Mouse (Mus musculus): ENCODE results near the gene Gramd1b. TPM values are rescaled to one million over a fixed set of nuclear protein-coding genes. Genes with fewer than 3 reads are reported as not detected.

The Gramd1b gene
- polyA plus RNA-seq, 1 experiment from 2014 or later: 4.2 TPM

DNA sequence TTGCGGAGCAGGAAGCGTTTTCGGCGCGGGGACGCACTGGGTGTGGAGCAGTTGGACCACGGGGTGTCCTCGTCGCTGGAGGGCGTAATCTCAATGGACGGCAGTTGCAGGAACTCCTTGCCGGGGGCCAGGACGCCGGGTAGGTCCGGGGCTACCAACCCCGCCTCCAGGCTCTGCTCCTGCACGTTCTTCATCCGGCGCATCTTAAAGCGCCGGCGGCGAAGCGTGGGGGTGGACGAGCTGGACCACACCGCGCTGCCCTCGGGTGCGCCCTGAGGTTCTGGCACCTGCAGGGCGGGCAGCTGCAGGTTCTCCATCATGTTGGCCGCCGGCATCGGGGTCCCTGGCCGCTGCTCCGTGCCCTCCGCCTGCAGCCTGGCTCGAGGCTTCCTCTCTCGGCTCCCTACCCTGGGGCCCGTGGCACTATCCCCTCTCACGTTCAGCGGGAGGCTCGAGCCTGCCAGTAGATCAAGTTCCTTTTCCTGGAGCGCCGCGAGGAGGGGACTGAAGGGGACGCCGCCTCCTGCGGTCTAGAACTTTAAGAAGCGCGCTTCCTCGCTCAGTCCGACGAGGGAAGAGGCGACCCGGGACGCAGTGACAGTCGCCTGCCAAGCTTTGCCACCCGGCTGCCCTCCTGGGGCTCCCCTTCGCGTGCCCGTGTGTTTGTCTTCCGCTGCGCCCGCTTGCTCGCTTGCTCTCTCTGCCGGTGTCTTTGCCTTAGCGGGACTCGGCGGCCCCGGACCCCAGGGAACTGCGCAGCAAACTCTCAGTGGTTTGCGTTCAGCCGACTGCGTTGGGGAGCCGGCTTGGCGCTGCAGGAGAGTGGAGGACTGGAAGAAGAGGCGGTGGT is 75.6 kb downstream of the Gramd1b start:
- peak overlapping the region; percentile 77 for H3K9ac ChIP-seq (ENCODE audit: low read length)
- WGBS: under 1% methylated on average over 77 of the region's 77 CpGs
- no peaks in the 10 kb centered on the region for H3K27me3 ChIP-seq (ENCODE audit: control insufficient read depth, insufficient read depth, low read depth, low read length)
- ATAC-seq (ENCODE audit: low read depth): peak; percentile 61
- no peaks in the 10 kb centered on the region for H3K36me3 ChIP-seq (ENCODE audit: control insufficient read depth, insufficient read depth, low read length)
- peak overlapping the region; percentile 91 for H3K27ac ChIP-seq (ENCODE audit: low read length)
- peak overlapping the region; percentile 69 for H3K4me3 ChIP-seq (ENCODE audit: low read length)
- H3K9me3 ChIP-seq (ENCODE audit: control insufficient read depth, low read length): no peaks in the 10 kb centered on the region
- peaks cover 19% of the 10 kb centered on the region for H3K4me1 ChIP-seq (replicated peaks; ENCODE audit: control insufficient read depth, insufficient read depth, low read length)
- peak overlapping the region; percentile 97 for H3K4me2 ChIP-seq (ENCODE audit: low read depth, low read length)

GRCm38 (mm10) chr9:40455020-40455335 is 76.2 kb downstream of the Gramd1b start:
- H3K27ac ChIP-seq (ENCODE audit: low read length): peak overlapping the region; percentile 91
- WGBS: 1% methylated on average over 8 of the region's 8 CpGs
- peak; percentile 16 for ATAC-seq (ENCODE audit: low read depth)

DNA sequence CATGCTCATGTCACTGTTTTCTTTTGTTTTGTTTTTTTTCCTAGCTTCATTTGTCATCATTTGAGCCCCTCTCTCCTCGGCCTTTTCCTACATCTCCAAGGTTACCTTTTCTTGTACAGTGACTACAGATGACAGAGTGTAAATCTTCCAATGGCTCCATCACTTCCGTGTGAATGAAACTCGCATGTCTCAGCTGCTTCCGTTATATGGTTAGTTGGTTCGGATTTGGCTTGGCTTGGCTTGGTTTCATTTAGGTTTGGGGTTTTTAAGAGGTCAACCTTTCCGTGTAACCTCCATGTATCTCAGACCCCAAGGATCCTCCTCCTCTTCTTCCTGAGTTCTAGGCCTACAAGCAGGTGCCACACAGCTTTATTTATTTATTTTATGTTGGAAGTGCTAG is 77.3 kb downstream of the Gramd1b start:
- no peak overlapping the region for H3K27ac ChIP-seq (ENCODE audit: low read length)
- no peak overlapping the region for H3K4me2 ChIP-seq (ENCODE audit: low read depth, low read length)
- ATAC-seq (ENCODE audit: low read depth): no peak
- H3K9ac ChIP-seq (ENCODE audit: low read length): no peak overlapping the region
- peaks cover 14% of the 10 kb centered on the region for H3K4me1 ChIP-seq (replicated peaks; ENCODE audit: control insufficient read depth, insufficient read depth, low read length)
- no peaks in the 10 kb centered on the region for H3K27me3 ChIP-seq (ENCODE audit: control insufficient read depth, insufficient read depth, low read depth, low read length)
- 87% methylated on average over 6 of the region's 6 CpGs for WGBS
- no peak overlapping the region; the same call in 1 of the 2 replicates for H3K4me3 ChIP-seq (ENCODE audit: low read length)
- no peaks in the 10 kb centered on the region for H3K9me3 ChIP-seq (ENCODE audit: control insufficient read depth, low read length)
- H3K36me3 ChIP-seq (ENCODE audit: control insufficient read depth, insufficient read depth, low read length): no peaks in the 10 kb centered on the region

More at GRCm38 (mm10) chr9:40455020-40455335, 76.2 kb downstream of the Gramd1b start:
- peaks cover 14% of the 10 kb centered on the region for H3K4me1 ChIP-seq (replicated peaks; ENCODE audit: control insufficient read depth, insufficient read depth, low read length)
- peak overlapping the region; percentile 77 for H3K9ac ChIP-seq (ENCODE audit: low read length)
- no peaks in the 10 kb centered on the region for H3K36me3 ChIP-seq (ENCODE audit: control insufficient read depth, insufficient read depth, low read length)
- H3K9me3 ChIP-seq (ENCODE audit: control insufficient read depth, low read length): no peaks in the 10 kb centered on the region
- no peaks in the 10 kb centered on the region for H3K27me3 ChIP-seq (ENCODE audit: control insufficient read depth, insufficient read depth, low read depth, low read length)
- peak overlapping the region; percentile 69 for H3K4me3 ChIP-seq (ENCODE audit: low read length)
- peak overlapping the region; percentile 97 for H3K4me2 ChIP-seq (ENCODE audit: low read depth, low read length)

- Histone ChIP-seq H3K27me3 (ENCODE audit: control insufficient read depth, insufficient read depth, low read depth, low read length) (no peaks in the 10 kb centered on the region), H3K4me2 (ENCODE audit: low read depth, low read length) (no peak overlapping the region), H3K36me3 (ENCODE audit: control insufficient read depth, insufficient read depth, low read length) (no peaks in the 10 kb centered on the region), H3K27ac (ENCODE audit: low read length) (no peak overlapping the region), H3K4me3 (ENCODE audit: low read length) (no peak overlapping the region), H3K9me3 (ENCODE audit: control insufficient read depth, low read length) (no peaks in the 10 kb centered on the region), H3K9ac (ENCODE audit: low read length) (no peak overlapping the region), H3K4me1 (replicated peaks; ENCODE audit: control insufficient read depth, insufficient read depth, low read length) (peaks cover 12% of the 10 kb centered on the region)
- 58% methylated on average over 5 of the region's 5 CpGs for WGBS
- no peak for ATAC-seq (ENCODE audit: low read depth)
These were observed 79.0 kb downstream of the Gramd1b start for GRCm38 (mm10) chr9:40452208-40452607.

DNA sequence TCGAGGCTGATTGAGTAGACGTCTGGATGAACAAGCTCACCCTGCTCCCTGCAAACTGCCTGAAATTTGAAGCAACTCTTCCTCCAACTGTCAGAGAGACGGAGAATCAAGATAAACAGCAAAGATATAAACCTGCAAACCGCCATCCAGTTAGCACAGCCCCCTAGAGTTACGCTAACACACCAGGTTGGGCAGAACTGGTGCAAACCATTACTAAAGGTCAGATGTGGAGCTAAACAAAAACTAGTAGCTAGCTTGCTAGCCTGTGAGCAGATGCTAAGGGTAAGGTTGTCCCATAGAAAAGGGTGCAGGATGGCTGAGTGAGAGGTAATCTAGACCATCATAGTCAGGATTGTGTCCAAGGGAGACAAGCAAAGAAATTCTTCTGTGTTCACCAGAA is 80.4 kb downstream of the Gramd1b start:
- Histone ChIP-seq H3K4me2 (ENCODE audit: low read depth, low read length) (no peak overlapping the region), H3K4me3 (ENCODE audit: low read length) (no peak overlapping the region), H3K4me1 (replicated peaks; ENCODE audit: control insufficient read depth, insufficient read depth, low read length) (peaks cover 4% of the 10 kb centered on the region; the same call in 1 of the 2 replicates), H3K27me3 (ENCODE audit: control insufficient read depth, insufficient read depth, low read depth, low read length) (no peaks in the 10 kb centered on the region), H3K36me3 (ENCODE audit: control insufficient read depth, insufficient read depth, low read length) (no peaks in the 10 kb centered on the region), H3K9me3 (ENCODE audit: control insufficient read depth, low read length) (no peaks in the 10 kb centered on the region), H3K9ac (ENCODE audit: low read length) (no peak overlapping the region), H3K27ac (ENCODE audit: low read length) (no peak overlapping the region)
- ATAC-seq (ENCODE audit: low read depth): no peak
- 49% methylated on average over 5 of the region's 5 CpGs for WGBS

- Histone ChIP-seq H3K4me3 (ENCODE audit: low read length) (no peak overlapping the region), H3K9me3 (ENCODE audit: control insufficient read depth, low read length) (no peaks in the 10 kb centered on the region), H3K4me2 (ENCODE audit: low read depth, low read length) (no peak overlapping the region), H3K27ac (ENCODE audit: low read length) (no peak overlapping the region), H3K9ac (ENCODE audit: low read length) (no peak overlapping the region), H3K36me3 (ENCODE audit: control insufficient read depth, insufficient read depth, low read length) (no peaks in the 10 kb centered on the region), H3K4me1 (replicated peaks; ENCODE audit: control insufficient read depth, insufficient read depth, low read length) (peaks cover 4% of the 10 kb centered on the region; the same call in 1 of the 2 replicates), H3K27me3 (ENCODE audit: control insufficient read depth, insufficient read depth, low read depth, low read length) (no peaks in the 10 kb centered on the region)
- 44% methylated on average over 7 of the region's 7 CpGs for WGBS
- no peak for ATAC-seq (ENCODE audit: low read depth)
These were observed 80.8 kb downstream of the Gramd1b start for GRCm38 (mm10) chr9:40450417-40450714.

- 46% methylated on average over 10 of the region's 10 CpGs for WGBS
- Histone ChIP-seq H3K27me3 (ENCODE audit: control insufficient read depth, insufficient read depth, low read depth, low read length) (no peaks in the 10 kb centered on the region), H3K9me3 (ENCODE audit: control insufficient read depth, low read length) (no peaks in the 10 kb centered on the region), H3K4me2 (ENCODE audit: low read depth, low read length) (no peak overlapping the region), H3K27ac (ENCODE audit: low read length) (no peak overlapping the region), H3K9ac (ENCODE audit: low read length) (no peak overlapping the region), H3K4me1 (replicated peaks; ENCODE audit: control insufficient read depth, insufficient read depth, low read length) (peaks cover 5% of the 10 kb centered on the region; the same call in 1 of the 2 replicates), H3K4me3 (ENCODE audit: low read length) (no peak overlapping the region), H3K36me3 (ENCODE audit: control insufficient read depth, insufficient read depth, low read length) (no peaks in the 10 kb centered on the region)
- no peak for ATAC-seq (ENCODE audit: low read depth)
These were observed 81.4 kb downstream of the Gramd1b start for GRCm38 (mm10) chr9:40449610-40450416.

DNA sequence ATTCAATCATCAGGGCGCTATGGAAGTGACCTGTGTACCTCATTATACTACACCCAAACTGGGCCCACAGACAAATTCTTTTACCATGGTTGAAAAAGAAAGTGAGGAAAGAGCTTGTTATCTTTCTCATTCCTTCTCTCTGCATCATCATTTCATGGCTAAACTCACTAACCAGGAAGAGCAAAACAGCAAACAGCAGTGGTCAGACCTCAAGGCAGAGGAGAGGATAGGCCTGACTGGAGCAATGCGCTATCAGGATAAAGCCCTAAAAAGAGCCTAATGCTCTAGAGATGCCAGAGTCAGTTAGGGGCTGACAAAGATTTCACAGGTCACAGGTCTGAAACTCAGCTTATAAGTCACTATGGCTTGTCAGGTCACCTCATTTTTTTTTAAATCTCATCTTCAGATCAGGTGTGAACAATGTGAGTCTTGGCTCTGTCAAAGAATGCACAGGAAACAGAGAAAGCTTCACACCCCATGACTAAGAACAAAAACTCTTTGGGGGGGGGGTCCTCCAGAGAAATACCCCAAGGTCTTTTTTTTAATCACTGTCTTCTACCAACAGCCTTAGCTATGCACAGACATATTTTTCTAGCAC is 82.4 kb downstream of the Gramd1b start:
- Histone ChIP-seq H3K27me3 (ENCODE audit: control insufficient read depth, insufficient read depth, low read depth, low read length) (no peaks in the 10 kb centered on the region), H3K27ac (ENCODE audit: low read length) (no peak overlapping the region), H3K4me2 (ENCODE audit: low read depth, low read length) (no peak overlapping the region), H3K4me3 (ENCODE audit: low read length) (no peak overlapping the region), H3K4me1 (replicated peaks; ENCODE audit: control insufficient read depth, insufficient read depth, low read length) (peaks cover 2% of the 10 kb centered on the region; the same call in 1 of the 2 replicates), H3K9me3 (ENCODE audit: control insufficient read depth, low read length) (no peaks in the 10 kb centered on the region), H3K9ac (ENCODE audit: low read length) (no peak overlapping the region), H3K36me3 (ENCODE audit: control insufficient read depth, insufficient read depth, low read length) (no peaks in the 10 kb centered on the region)
- WGBS: 78% methylated on average over 2 of the region's 2 CpGs
- ATAC-seq (ENCODE audit: low read depth): no peak

DNA sequence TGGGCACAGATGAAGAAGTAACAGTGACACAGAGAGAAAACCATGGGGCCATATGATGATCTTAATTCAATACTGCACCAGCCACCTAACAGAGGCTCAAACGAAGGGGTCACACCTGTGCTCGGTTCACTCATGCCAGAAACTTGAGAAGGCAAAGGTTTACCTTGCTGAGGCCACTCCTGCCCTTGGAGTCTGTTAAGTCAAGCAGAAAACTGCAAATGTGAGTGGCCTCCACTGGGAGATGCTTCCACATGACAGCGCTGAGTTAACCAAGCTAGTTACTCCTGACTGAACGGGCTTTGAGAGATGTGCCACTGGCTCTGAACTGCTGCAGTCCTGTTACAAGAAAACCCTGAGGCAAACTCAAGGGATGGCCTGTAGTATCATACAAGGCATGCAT is 83.9 kb downstream of the Gramd1b start:
- Histone ChIP-seq H3K4me3 (ENCODE audit: low read length) (no peak overlapping the region), H3K4me2 (ENCODE audit: low read depth, low read length) (no peak overlapping the region), H3K36me3 (ENCODE audit: control insufficient read depth, insufficient read depth, low read length) (no peaks in the 10 kb centered on the region), H3K9me3 (ENCODE audit: control insufficient read depth, low read length) (no peaks in the 10 kb centered on the region), H3K27me3 (ENCODE audit: control insufficient read depth, insufficient read depth, low read depth, low read length) (no peaks in the 10 kb centered on the region), H3K27ac (ENCODE audit: low read length) (no peak overlapping the region), H3K4me1 (replicated peaks; ENCODE audit: control insufficient read depth, insufficient read depth, low read length) (peaks cover 2% of the 10 kb centered on the region; the same call in 1 of the 2 replicates), H3K9ac (ENCODE audit: low read length) (no peak overlapping the region)
- no peak for ATAC-seq (ENCODE audit: low read depth)
- 72% methylated on average over 4 of the region's 4 CpGs for WGBS

Measured in lung, embryonic 16.5 days (tissue).